8 mouse cellular contexts compared by ENCODE assay signal in the genomic region with DNA sequence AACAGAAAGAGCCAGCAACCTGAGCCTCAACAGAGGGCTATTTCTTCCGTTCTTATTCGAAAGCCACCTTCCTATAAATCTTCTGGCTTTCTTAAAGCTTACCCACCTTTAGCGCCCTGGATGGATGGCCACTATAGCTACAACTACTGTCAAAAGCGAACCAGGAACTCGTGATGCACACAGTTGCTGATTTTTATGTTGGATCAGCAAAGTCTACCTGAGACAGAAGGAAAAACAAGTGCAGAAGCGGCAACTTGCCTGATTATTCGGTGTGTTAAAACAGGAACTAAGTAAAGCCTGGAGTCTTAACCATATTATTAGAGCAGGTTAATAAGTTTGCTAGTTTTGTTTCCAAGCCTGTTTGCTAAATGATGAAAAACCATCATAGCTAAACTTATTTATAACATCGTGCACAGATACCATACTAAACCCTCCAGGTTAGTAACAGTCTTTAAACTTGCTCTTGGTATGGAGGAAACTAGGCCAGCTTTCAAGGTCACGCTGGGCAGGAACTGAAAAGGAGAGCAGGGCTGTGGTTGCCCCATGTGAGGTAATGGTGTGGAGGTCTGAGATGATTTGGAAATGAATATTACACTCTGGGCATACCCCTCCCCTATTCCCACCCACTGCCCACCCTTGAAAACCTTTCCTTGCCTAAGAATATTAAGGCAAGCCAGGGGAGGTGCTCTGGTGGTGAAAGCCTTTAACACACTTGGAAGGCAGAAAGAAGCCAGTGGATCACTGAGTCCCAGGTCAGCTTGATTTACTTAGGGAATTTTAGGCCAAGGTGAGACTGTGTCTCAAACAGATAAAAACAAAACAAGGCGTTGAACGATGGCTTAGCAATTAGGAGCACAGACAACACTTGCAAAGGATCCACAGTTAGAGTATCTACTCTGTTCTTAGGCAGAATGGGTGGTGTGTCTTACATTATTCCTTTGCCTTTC. TPM values are rescaled to one million over a fixed set of nuclear protein-coding genes. Genes with fewer than 3 reads are reported as not detected.
DNase-seq lines count a peak whose midpoint lies in the region; ATAC-seq and TF ChIP-seq lines count a peak whose summit lies in the region.

No protein-coding gene starts in this region.

- H3K4me2 ChIP-seq in kidney, embryonic 16.5 days (replicated peaks; ENCODE audit: low read depth, low read length) = peak overlapping the region; percentile 69
- H3K4me2 ChIP-seq in midbrain, embryonic 13.5 days (replicated peaks) = peak overlapping the region; percentile 56

- H3K27me3 ChIP-seq in heart, embryonic 10.5 days (ENCODE audit: insufficient read depth, poor library complexity, severe bottlenecking) = no peaks in the 10 kb centered on the region
- no peaks in the 10 kb centered on the region for H3K27me3 ChIP-seq in kidney, embryonic 16.5 days (ENCODE audit: insufficient read depth, low read length)
- no peaks in the 10 kb centered on the region for H3K27me3 ChIP-seq in midbrain, embryonic 13.5 days

- H3K4me1 ChIP-seq in heart, embryonic 10.5 days = peaks cover 18% of the 10 kb centered on the region
- peaks cover 20% of the 10 kb centered on the region for H3K4me1 ChIP-seq in kidney, embryonic 16.5 days (ENCODE audit: insufficient read depth, low read length)
- peaks cover 27% of the 10 kb centered on the region for H3K4me1 ChIP-seq in midbrain, embryonic 13.5 days (replicated peaks)

- peak; percentile 24 for DNase-seq in layer of hippocampus, adult 9-11 months
- DNase-seq in layer of hippocampus, adult 8-10 months (ENCODE audit: low spot score in 2 of 2) = no peak
- DNase-seq in brain, embryonic 14.5 days (ENCODE audit: low read depth) = peak; percentile 5
- no peak for DNase-seq in heart, embryonic 10.5 days (ENCODE audit: low spot score)
- DNase-seq in ovary, postnatal 10 days (ENCODE audit: low spot score) = no peak
- no peak for DNase-seq in urinary bladder, postnatal 14 days (ENCODE audit: low spot score)

- 21% methylated on average over 11 of the region's 11 CpGs for WGBS in heart, embryonic 10.5 days
- 17% methylated on average over 11 of the region's 11 CpGs for WGBS in kidney, embryonic 16.5 days
- 22% methylated on average over 11 of the region's 11 CpGs for WGBS in midbrain, embryonic 13.5 days

- TF ChIP-seq CTCF in brain, embryonic 14.5 days (IDR thresholded peaks at IDR 0.05; ENCODE audit: borderline replicate concordance, extremely low read depth, insufficient read depth, insufficient read length) = no peak; the same call in 1 of the 2 replicates

- ATAC-seq in kidney, embryonic 16.5 days (ENCODE audit: low FRiP score, low TSS enrichment) = peak; percentile 18; the same call in 1 of the 2 replicates
- ATAC-seq in midbrain, embryonic 13.5 days = peak; percentile 46; the same call in 1 of the 2 replicates

- peaks cover 3% of the 10 kb centered on the region; the same call in 1 of the 2 replicates for H3K36me3 ChIP-seq in heart, embryonic 10.5 days
- no peaks in the 10 kb centered on the region for H3K36me3 ChIP-seq in kidney, embryonic 16.5 days (ENCODE audit: insufficient read depth, low read length)
- no peaks in the 10 kb centered on the region for H3K36me3 ChIP-seq in midbrain, embryonic 13.5 days

- peak overlapping the region; percentile 97 for H3K9ac ChIP-seq in kidney, embryonic 16.5 days (replicated peaks; ENCODE audit: low read length)
- peak overlapping the region; percentile 74 for H3K9ac ChIP-seq in midbrain, embryonic 13.5 days (replicated peaks)

- TF ChIP-seq POLR2A in brain, embryonic 14.5 days (IDR thresholded peaks at IDR 0.05; ENCODE audit: borderline replicate concordance, extremely low read depth, insufficient read depth, insufficient read length, poor library complexity, severe bottlenecking) = no peak

- peak overlapping the region; percentile 97 for H3K27ac ChIP-seq in heart, embryonic 10.5 days
- H3K27ac ChIP-seq in kidney, embryonic 16.5 days (ENCODE audit: low read length) = peak overlapping the region; percentile 93
- peak overlapping the region; percentile 96 for H3K27ac ChIP-seq in midbrain, embryonic 13.5 days

- peak overlapping the region; percentile 84 for H3K4me3 ChIP-seq in heart, embryonic 10.5 days
- peak overlapping the region; percentile 95 for H3K4me3 ChIP-seq in kidney, embryonic 16.5 days (ENCODE audit: low read length)
- peak overlapping the region; percentile 82 for H3K4me3 ChIP-seq in midbrain, embryonic 13.5 days (replicated peaks)

- no peaks in the 10 kb centered on the region for H3K9me3 ChIP-seq in heart, embryonic 10.5 days
- H3K9me3 ChIP-seq in kidney, embryonic 16.5 days (ENCODE audit: low read length) = no peaks in the 10 kb centered on the region
- no peaks in the 10 kb centered on the region for H3K9me3 ChIP-seq in midbrain, embryonic 13.5 days

RNA-seq across cellular contexts. Expression of a gene that starts 0.9 kb away (rescaled TPM):
- 10 to 100 TPM; 29.5 to 39.3 (median 34.1) TPM for total RNA-seq in layer of hippocampus, adult 8-10 months (2022)
- 15.8 and 17.1 TPM in 2 replicates for polyA plus RNA-seq in brain, embryonic 14.5 days (2012; rRNA removed)
- 17.3 and 17.9 TPM in 2 replicates for polyA plus RNA-seq in heart, embryonic 10.5 days (2016; fragmentation: Nextera tagmentation; extraction: Ambion mirVana)
- 15.8 and 18.7 TPM in 2 replicates for polyA plus RNA-seq in kidney, embryonic 16.5 days (2015; fragmentation: Nextera tagmentation; extraction: Ambion mirVana)
- polyA plus RNA-seq in midbrain, embryonic 13.5 days (2015; fragmentation: Nextera tagmentation; extraction: Ambion mirVana) = 13.7 and 16.1 TPM in 2 replicates

RNA-seq across cellular contexts. Expression of a gene that starts 25.6 kb away (rescaled TPM):
- 100 to 1,000 TPM in 1 of 4 experiments, 10 to 100 TPM in 3; 72.3 to 103 (median 91.0) TPM for total RNA-seq in layer of hippocampus, adult 8-10 months (2022)
- 13.5 and 16.9 TPM in 2 replicates for polyA plus RNA-seq in brain, embryonic 14.5 days (2012; rRNA removed)
- 9.2 and 10.5 TPM in 2 replicates for polyA plus RNA-seq in heart, embryonic 10.5 days (2016; fragmentation: Nextera tagmentation; extraction: Ambion mirVana)
- polyA plus RNA-seq in kidney, embryonic 16.5 days (2015; fragmentation: Nextera tagmentation; extraction: Ambion mirVana) = 7.1 and 9.1 TPM in 2 replicates
- 13.4 and 15.2 TPM in 2 replicates for polyA plus RNA-seq in midbrain, embryonic 13.5 days (2015; fragmentation: Nextera tagmentation; extraction: Ambion mirVana)

Comparison
In these comparisons a context has a peak if more than half of its experiments do, and no peak if none do; other contexts are left out.
1. DNase-seq: peak in layer of hippocampus, adult 9-11 months (single experiment) and brain, embryonic 14.5 days (single experiment); none in layer of hippocampus, adult 8-10 months (0 of 2), heart, embryonic 10.5 days (single experiment), ovary, postnatal 10 days (single experiment) and urinary bladder, postnatal 14 days (single experiment).
2. Peak in every context shown above with its lines, with median percentiles within 50 percentile points of each other: H3K27ac ChIP-seq and H3K4me3 ChIP-seq.